Mouse (Mus musculus): ENCODE data around the gene Slc35d2.
"Not testable (repeated sequence)": the region's sequence is repeated elsewhere in the genome, so short reads cannot be mapped to it uniquely, and the experiment has no call there.

DNA sequence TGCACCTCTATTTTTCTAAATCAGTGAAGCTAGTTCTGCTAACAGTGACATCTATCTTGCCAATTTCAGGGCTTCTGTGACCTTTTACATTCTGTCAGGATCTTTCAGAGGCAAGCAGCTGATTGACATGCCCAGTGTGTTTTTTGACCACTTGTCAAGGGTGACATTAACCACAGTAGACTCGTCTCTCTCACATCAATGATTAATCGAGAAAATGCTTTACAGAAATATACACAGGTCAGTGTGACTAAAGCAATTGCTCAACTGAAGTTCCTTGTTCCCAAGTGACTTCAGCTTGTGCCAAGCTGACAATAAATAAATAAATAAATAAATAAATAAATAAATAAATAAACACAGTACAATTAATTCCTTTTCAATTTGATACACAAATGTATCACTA lies 76.9 kb downstream of the Slc35d2 start:
- TF ChIP-seq POLR2A (IDR thresholded peaks at IDR 0.05; ENCODE audit: low read depth, low read length); CTCF (conservative IDR thresholded peaks at IDR 0.05; ENCODE audit: insufficient read depth, insufficient read length, low read depth, low read length): not testable (repeated sequence)

Data from kidney, adult 2 months (tissue).